Mouse (Mus musculus) CH12.LX (cell line): Measurements from ENCODE around the gene Ccr4. TPM values are rescaled to one million over a fixed set of nuclear protein-coding genes. Genes with fewer than 3 reads are reported as not detected.
A peak's percentile ranks its signal among the peaks of the same experiment; 100 is the strongest.

Source experiments
- DNase-seq: peaks from one replicate; pipeline ENCODE4 v3.0.0-alpha.2; 2013; ENCODE audit errors: extremely low read depth
- H3K27ac ChIP-seq: 2 replicates; pipeline ENCODE4 v1.5.1; 2012; ENCODE audit warnings: low read depth, mild to moderate bottlenecking, control low read depth, moderate library complexity; ENCODE audit not compliant: insufficient read depth
- H3K27me3 ChIP-seq: replicated peaks from 2 replicates; pipeline ENCODE3; 2012; ENCODE audit warnings: inconsistent platforms
- H3K36me3 ChIP-seq, 2 experiments: replicated peaks in 1 of 2; 2 replicates each; pipeline versions ENCODE3 to v1.6.1; 2012; ENCODE audit warnings: inconsistent platforms in 1 of 2, low read length in 1 of 2, mild to moderate bottlenecking in 1 of 2, mixed read lengths in 1 of 2, moderate library complexity in 1 of 2; ENCODE audit not compliant: control insufficient read depth in 1 of 2, insufficient read depth in 1 of 2
- H3K4me1 ChIP-seq, 2 experiments: 2 replicates each; pipeline ENCODE4 v1.6.1; 2012; ENCODE audit warnings: inconsistent platforms in 1 of 2, moderate library complexity in 1 of 2; ENCODE audit not compliant: insufficient read depth in 2 of 2, control insufficient read depth in 1 of 2
- H3K4me2 ChIP-seq: 2 replicates; pipeline ENCODE4 v1.6.1; 2012; ENCODE audit warnings: low read depth, mild to moderate bottlenecking, control low read depth; ENCODE audit not compliant: poor library complexity, insufficient read depth, severe bottlenecking
- H3K4me3 ChIP-seq, 3 experiments: fragments of 150-350 bp in 1 of 3; sonication (generic) in 1 of 3; replicated peaks in 1 of 3; 2 replicates each; pipeline versions ENCODE3 to v1.5.1; 2011 to 2012; ENCODE audit warnings: low read depth in 2 of 3, low read length in 2 of 3, mild to moderate bottlenecking in 2 of 3, moderate library complexity in 2 of 3, control low read depth in 1 of 3, improper control_type of control experiment in 1 of 3, inconsistent platforms in 1 of 3, mixed read lengths in 1 of 3; ENCODE audit not compliant: poor library complexity in 1 of 3
- H3K79me2 ChIP-seq: replicated peaks from 2 replicates; pipeline ENCODE4 v1.6.1; 2012; ENCODE audit warnings: mild to moderate bottlenecking, moderate library complexity; ENCODE audit not compliant: control insufficient read depth, poor library complexity, insufficient read depth, severe bottlenecking; ENCODE audit errors: extremely low read depth
- H3K9ac ChIP-seq: 2 replicates; pipeline ENCODE4 v1.6.1; 2012; ENCODE audit warnings: low read depth, mild to moderate bottlenecking, control low read depth, moderate library complexity; ENCODE audit not compliant: insufficient read depth
- H3K9me3 ChIP-seq: replicated peaks from 2 replicates; pipeline ENCODE3; 2012; ENCODE audit warnings: low read length, inconsistent platforms, mixed read lengths
- BHLHE40 ChIP-seq: IDR thresholded peaks from 2 replicates; pipeline ENCODE4 v1.6.1; 2011; ENCODE audit warnings: mild to moderate bottlenecking, low read depth, low read length, improper control_type of control experiment
- CTCF ChIP-seq, 2 experiments: IDR thresholded peaks in 1 of 2; conservative IDR thresholded peaks in 1 of 2; 2 replicates each; pipeline ENCODE4 v1.5.1; 2011 to 2012; ENCODE audit warnings: low read depth in 2 of 2, low read length in 2 of 2, improper control_type of control experiment in 1 of 2, inconsistent platforms in 1 of 2, mild to moderate bottlenecking in 1 of 2, moderate library complexity in 1 of 2
- ELF1 ChIP-seq: IDR thresholded peaks from 2 replicates; pipeline ENCODE4 v1.6.1; 2014; ENCODE audit warnings: low read depth, mild to moderate bottlenecking, inconsistent platforms, low read length, improper control_type of control experiment
- EP300 ChIP-seq: IDR thresholded peaks from 2 replicates; pipeline ENCODE4 v1.6.1; 2011; ENCODE audit warnings: low read length, improper control_type of control experiment
- HCFC1 ChIP-seq: IDR thresholded peaks from 2 replicates; pipeline ENCODE4 v1.6.1; 2012; ENCODE audit warnings: low read depth, mild to moderate bottlenecking, inconsistent platforms, low read length, improper control_type of control experiment
- IRF4 ChIP-seq: IDR thresholded peaks from 2 replicates; pipeline ENCODE4 v1.6.1; 2014; ENCODE audit warnings: low read depth, mild to moderate bottlenecking, inconsistent platforms, low read length, improper control_type of control experiment
- JUN ChIP-seq: IDR thresholded peaks from 2 replicates; pipeline ENCODE4 v1.6.1; 2011; ENCODE audit warnings: low read depth, mild to moderate bottlenecking, low read length, improper control_type of control experiment, moderate library complexity; ENCODE audit not compliant: insufficient read depth
- MAX ChIP-seq: IDR thresholded peaks from 2 replicates; pipeline ENCODE4 v1.6.1; 2011; ENCODE audit warnings: low read length, improper control_type of control experiment
- NELFE ChIP-seq: IDR thresholded peaks from 2 replicates; pipeline ENCODE4 v1.6.1; 2011; ENCODE audit warnings: low read depth, low read length, improper control_type of control experiment
- RAD21 ChIP-seq: IDR thresholded peaks from 2 replicates; pipeline ENCODE4 v1.6.1; 2011; ENCODE audit warnings: low read depth, mild to moderate bottlenecking, low read length, improper control_type of control experiment, moderate library complexity
- SMC3 ChIP-seq: IDR thresholded peaks from 2 replicates; pipeline ENCODE4 v1.6.1; 2011; ENCODE audit warnings: low read depth, low read length, improper control_type of control experiment
- UBTF ChIP-seq: IDR thresholded peaks from 2 replicates; pipeline ENCODE4 v1.6.1; 2012; ENCODE audit warnings: low read depth, mild to moderate bottlenecking, inconsistent platforms, low read length, improper control_type of control experiment, moderate library complexity
- USF1 ChIP-seq: IDR thresholded peaks from 2 replicates; pipeline ENCODE4 v1.6.1; 2014; ENCODE audit warnings: low read depth, mild to moderate bottlenecking, inconsistent platforms, low read length, improper control_type of control experiment
- ZNF384 ChIP-seq: IDR thresholded peaks from 2 replicates; pipeline ENCODE4 v1.6.1; 2012; ENCODE audit warnings: low read depth, low read length, improper control_type of control experiment, inconsistent platforms
- dilution Hi-C: fragments of 300-500 bp; cut with MboI; formaldehyde crosslinking; loops from 2 replicates; pipeline ENCODE4 v1.14.3; 2020; ENCODE audit warnings: low sequenced_read_pairs; ENCODE audit not compliant: extremely low pct_unique_long_range_greater_than_20kb, extremely low pct_ligation_motif_present
- in situ Hi-C: fragments of 300-500 bp; cut with MboI; formaldehyde crosslinking; loops from 3 replicates; pipeline ENCODE4 v1.14.3; 2019; ENCODE audit warnings: low sequenced_read_pairs, low pct_ligation_motif_present, low pct_unique_long_range_greater_than_20kb, mixed read lengths
- polyA plus RNA-seq: library from polyadenylated mRNA; unstranded; fragments of >175 nt; gene quantifications from 2 replicates; pipeline ENCODE4 v1.2.1, GENCODE M21; 2012; ENCODE audit warnings: low read depth; ENCODE audit not compliant: insufficient read length
- total RNA-seq, 2 experiments: library from RNA; depleted of rRNA; stranded (reverse); fragments of 300-350 nt in 1 of 2; fragments of >200 nt in 1 of 2; gene quantifications; 2 replicates each; pipeline ENCODE4 v1.2.3; 2012 to 2014

The Ccr4 gene
- total and polyA plus RNA-seq, 3 experiments: 0.08 to 0.74 (median 0.36) TPM

DNA sequence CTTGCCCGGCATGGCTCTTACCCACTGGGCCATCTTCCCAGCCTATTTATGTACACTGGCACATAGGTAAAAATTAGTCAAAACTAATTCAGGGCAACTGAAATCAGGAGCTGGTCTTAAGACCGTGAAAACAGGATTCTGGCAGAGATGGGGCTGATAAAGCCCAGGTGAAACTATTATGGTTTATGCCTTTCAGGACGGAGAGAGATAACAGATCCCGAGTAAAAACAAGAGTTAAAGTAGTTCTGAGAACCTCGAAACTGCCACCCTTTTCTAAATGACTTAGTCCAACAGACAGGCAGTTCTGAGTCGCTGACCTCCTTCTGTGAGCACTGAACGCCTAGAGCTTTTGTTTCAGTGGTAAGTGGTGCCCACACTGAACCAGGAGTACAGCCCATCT is 32.8 kb downstream of the Ccr4 start (continued):
- no peak for TF ChIP-seq MAX

DNA sequence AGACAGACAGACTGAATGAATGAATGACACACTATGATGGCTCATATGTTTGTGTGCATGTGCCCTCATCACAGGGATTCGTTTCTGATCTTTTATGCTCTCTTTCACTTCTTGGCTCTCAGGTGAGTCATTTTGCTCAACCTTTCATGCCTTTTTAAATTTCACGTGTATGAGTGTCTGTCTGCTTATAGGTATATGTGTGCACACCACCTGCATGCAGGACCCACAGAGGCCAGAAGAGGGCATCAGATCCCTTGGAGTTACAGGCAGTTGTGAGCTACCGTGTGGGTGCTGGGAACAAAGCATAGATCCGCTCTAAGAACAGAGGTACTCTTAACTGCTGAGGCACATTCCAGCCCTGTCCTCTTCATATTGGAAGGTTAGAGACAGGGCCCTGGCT is 36.0 kb downstream of the Ccr4 start:
- DNase-seq: no peak
- Histone ChIP-seq H3K79me2 (no peaks in the 10 kb centered on the region), H3K9ac (no peak overlapping the region), H3K4me1 (peaks cover 29 to 73% of the 10 kb centered on the region in 2 experiments), H3K36me3 (peaks cover 23 to 81% of the 10 kb centered on the region in 2 experiments), H3K4me3 (no peak overlapping the region), H3K27me3 (no peaks in the 10 kb centered on the region), H3K4me2 (no peak overlapping the region), H3K9me3 (peaks cover 10% of the 10 kb centered on the region), H3K27ac (no peak overlapping the region)
- in situ Hi-C loops: no loop called here
- no peak for TF ChIP-seq SMC3
- peak in 1 of 2 experiments; percentile 30; a peak in 1 of 4 replicates for TF ChIP-seq CTCF (conservative IDR thresholded peaks at IDR 0.05 in 1 of 2, IDR thresholded peaks at IDR 0.05 in 1 of 2; ENCODE audit: low read depth in 2 of 2, low read length in 2 of 2)
- dilution Hi-C loops: no loop called here

- peaks cover 10% of the 10 kb centered on the region for H3K9me3 ChIP-seq
- no peaks in the 10 kb centered on the region for H3K27me3 ChIP-seq
- dilution Hi-C loops: no loop called here
- no peak overlapping the region for H3K9ac ChIP-seq
- peaks cover 29 to 74% of the 10 kb centered on the region in 2 experiments for H3K4me1 ChIP-seq
- no peak for DNase-seq
- no peak overlapping the region for H3K4me2 ChIP-seq
- TF ChIP-seq MAX (no peak), USF1 (no peak), HCFC1 (no peak), ELF1 (no peak), UBTF (no peak), BHLHE40 (no peak), JUN (no peak), EP300 (no peak), ZNF384 (no peak), NELFE (no peak), IRF4 (no peak), RAD21 (no peak)
- TF ChIP-seq, all 38 proteins: peak for 0
- H3K79me2 ChIP-seq: no peaks in the 10 kb centered on the region
- H3K36me3 ChIP-seq: peaks cover 22 to 79% of the 10 kb centered on the region in 2 experiments
- no peak overlapping the region for H3K4me3 ChIP-seq
- in situ Hi-C loops: no loop called here
- H3K27ac ChIP-seq: no peak overlapping the region
These were observed 36.5 kb downstream of the Ccr4 start for GRCm38 (mm10) chr9:114468217-114468616.
